9 mouse cellular contexts compared by ENCODE assay signal in genomic region chr11:95842953-95843352, GRCm38 (mm10). TPM values are rescaled to one million over a fixed set of nuclear protein-coding genes. Genes with fewer than 3 reads are reported as not detected.
DNase-seq lines count a peak whose midpoint lies in the region; ATAC-seq and TF ChIP-seq lines count a peak whose summit lies in the region.
"Had no signal": no experiment of that assay in that cellular context is flagged by ENCODE, and none has a peak within 500 bp of the region (broad histone marks: within the 10 kb centered on the region; RNA-seq: fewer than 3 reads in every experiment).

No protein-coding gene starts in this region.

- no peak for TF ChIP-seq RAD21 in CH12.LX (IDR thresholded peaks at IDR 0.05; ENCODE audit: low read depth, low read length)

- DNase-seq in heart, postnatal 10 days: no peak
- DNase-seq in CH12.LX (ENCODE audit: extremely low read depth): no peak
- no peak for DNase-seq in frontal cortex, adult 2 months (ENCODE audit: extremely low spot score in 1 of 2, low spot score in 1 of 2)
- no peak for DNase-seq in testis, postnatal 14 days (ENCODE audit: low spot score)
- DNase-seq in left cerebral cortex, adult 18-20 months (ENCODE audit: low spot score in 2 of 2): no peak

- peak overlapping the region; percentile 80 for H3K27ac ChIP-seq in heart, embryonic 15.5 days
- H3K27ac ChIP-seq in CH12.LX (ENCODE audit: insufficient read depth, low read depth): peak overlapping the region; percentile 86
- H3K27ac ChIP-seq in liver, embryonic 16.5 days (ENCODE audit: low read length): peak overlapping the region; percentile 61
- H3K27ac ChIP-seq: layer of hippocampus, adult 2 months had no signal

- dilution Hi-C loops in CH12.LX (cut with MboI; ENCODE audit: extremely low pct_ligation_motif_present, extremely low pct_unique_long_range_greater_than_20kb, low sequenced_read_pairs): no loop called here

- H3K4me3 ChIP-seq in heart, embryonic 15.5 days: peak overlapping the region; percentile 46
- peak overlapping the region; percentile 67 to 98 (median 77) for H3K4me3 ChIP-seq in CH12.LX (replicated peaks in 1 of 3; ENCODE audit: low read depth in 2 of 3, low read length in 2 of 3, poor library complexity in 1 of 3)
- peak overlapping the region; percentile 14; the same call in 1 of the 2 replicates for H3K4me3 ChIP-seq in liver, embryonic 16.5 days (ENCODE audit: low read depth, low read length)
- H3K4me3 ChIP-seq: layer of hippocampus, adult 2 months had no signal

- no peaks in the 10 kb centered on the region for H3K36me3 ChIP-seq in heart, embryonic 15.5 days
- peaks cover 11 to 12% of the 10 kb centered on the region in 2 experiments for H3K36me3 ChIP-seq in CH12.LX (replicated peaks in 1 of 2; ENCODE audit: control insufficient read depth in 1 of 2, insufficient read depth in 1 of 2, low read length in 1 of 2)
- H3K36me3 ChIP-seq in liver, embryonic 16.5 days (ENCODE audit: control insufficient read depth, insufficient read depth): no peaks in the 10 kb centered on the region

- H3K4me1 ChIP-seq in heart, embryonic 15.5 days (replicated peaks): peaks cover 2% of the 10 kb centered on the region; the same call in 1 of the 2 replicates
- peaks cover 41 to 68% of the 10 kb centered on the region in 2 experiments for H3K4me1 ChIP-seq in CH12.LX (ENCODE audit: control insufficient read depth in 1 of 2, insufficient read depth in 2 of 2)
- peaks cover 19% of the 10 kb centered on the region for H3K4me1 ChIP-seq in liver, embryonic 16.5 days (ENCODE audit: control insufficient read depth, low read depth, low read length)

- WGBS in heart, embryonic 15.5 days: 45% methylated on average over 5 of the region's 5 CpGs
- 37% methylated on average over 5 of the region's 5 CpGs for WGBS in liver, embryonic 16.5 days (ENCODE audit: insufficient replicate concordance)

- 0 out of 2 replicates have a peak, but pooled peaks cover 7% of the 10 kb centered on the region for H3K27me3 ChIP-seq in heart, embryonic 15.5 days
- H3K27me3 ChIP-seq in CH12.LX (replicated peaks): no peaks in the 10 kb centered on the region
- H3K27me3 ChIP-seq in liver, embryonic 16.5 days (ENCODE audit: control insufficient read depth, insufficient read depth, low read depth, low read length): no peaks in the 10 kb centered on the region

- H3K79me2 ChIP-seq in CH12.LX (replicated peaks; ENCODE audit: control insufficient read depth, extremely low read depth, insufficient read depth, poor library complexity, severe bottlenecking): peaks cover 26% of the 10 kb centered on the region

- H3K4me2 ChIP-seq in heart, embryonic 15.5 days: peak overlapping the region; percentile 47
- peak overlapping the region; percentile 59 for H3K4me2 ChIP-seq in CH12.LX (ENCODE audit: insufficient read depth, low read depth, poor library complexity, severe bottlenecking)
- peak overlapping the region; percentile 46 for H3K4me2 ChIP-seq in liver, embryonic 16.5 days (ENCODE audit: low read depth, low read length)

- in situ Hi-C loops in CH12.LX (cut with MboI; ENCODE audit: low pct_ligation_motif_present, low pct_unique_long_range_greater_than_20kb, low sequenced_read_pairs): no loop called here

- TF ChIP-seq POLR2A in CH12.LX (IDR thresholded peaks at IDR 0.05; ENCODE audit: low read depth, low read length): 0 out of 2 replicates have a peak, but pooled peaks have one; percentile 15

- TF ChIP-seq EP300 in CH12.LX (IDR thresholded peaks at IDR 0.05; ENCODE audit: low read length): no peak

- TF ChIP-seq CTCF in CH12.LX (conservative IDR thresholded peaks at IDR 0.05 in 1 of 2, IDR thresholded peaks at IDR 0.05 in 1 of 2; ENCODE audit: low read depth in 2 of 2, low read length in 2 of 2): no peak

- no peak overlapping the region for H3K9ac ChIP-seq in heart, embryonic 15.5 days
- peak overlapping the region; percentile 76 for H3K9ac ChIP-seq in CH12.LX (ENCODE audit: insufficient read depth, low read depth)
- H3K9ac ChIP-seq in liver, embryonic 16.5 days (ENCODE audit: low read depth, low read length): no peak overlapping the region

- intact Hi-C loops in heart, postnatal 10 days (cut with DNase I): no loop called here

- ATAC-seq in heart, embryonic 15.5 days (replicated peaks; ENCODE audit: insufficient number of reproducible peaks, insufficient read depth, low FRiP score, low read depth): 0 out of 2 replicates have a peak, but pooled peaks have one; percentile 25
- peak; percentile 50 for ATAC-seq in common myeloid progenitor, adult 5-6 weeks (replicated peaks; ENCODE audit: low read depth, poor library complexity, severe bottlenecking)
- ATAC-seq in liver, embryonic 16.5 days (ENCODE audit: low read depth): peak; percentile 23; the same call in 1 of the 2 replicates

- H3K9me3 ChIP-seq in heart, embryonic 15.5 days (replicated peaks): no peaks in the 10 kb centered on the region
- H3K9me3 ChIP-seq in CH12.LX (replicated peaks; ENCODE audit: low read length): peaks cover 1% of the 10 kb centered on the region
- H3K9me3 ChIP-seq in liver, embryonic 16.5 days (replicated peaks; ENCODE audit: control insufficient read depth, low read length): no peaks in the 10 kb centered on the region

TF ChIP-seq in CH12.LX, 34 proteins besides CTCF, POLR2A, EP300 and RAD21:
- TF ChIP-seq IRF4 (IDR thresholded peaks at IDR 0.05; ENCODE audit: low read depth, low read length) (no peak), NELFE (IDR thresholded peaks at IDR 0.05; ENCODE audit: low read depth, low read length) (no peak), USF2 (conservative IDR thresholded peaks at IDR 0.05; ENCODE audit: low read depth, low read length) (no peak), MAZ (IDR thresholded peaks at IDR 0.05; ENCODE audit: low read depth, low read length) (no peak)
TF ChIP-seq in CH12.LX: peak in this region for 0.

RNA-seq across cellular contexts. Expression of gene Abi3, which starts 0.7 kb away (rescaled TPM):
- polyA plus RNA-seq in heart, embryonic 15.5 days (2015; fragmentation: Nextera tagmentation; extraction: Ambion mirVana): 13.0 and 22.0 TPM in 2 replicates
- 10 to 100 TPM; 16.2 to 21.1 TPM for total RNA-seq in heart, postnatal 10 days (2021)
- 31.4 and 33.5 TPM in 2 replicates for total RNA-seq in CH12.LX (2012; rRNA removed)
- total RNA-seq in CH12.LX (2014; rRNA removed): 24.4 and 25.9 TPM in 2 replicates
- 54.9 and 74.5 TPM in 2 replicates for polyA plus RNA-seq in CH12.LX (2012; ENCODE audit: insufficient read length, low read depth)
- 5.9 TPM in 2 replicates for total RNA-seq in common myeloid progenitor, adult 5-6 weeks (2017)
- 5.3 and 7.6 TPM in 2 replicates for polyA plus RNA-seq in liver, embryonic 16.5 days (2015; fragmentation: Nextera tagmentation; extraction: Ambion mirVana)
- polyA plus RNA-seq in frontal cortex, adult 2 months (2012; rRNA removed): 9.6 and 11.2 TPM in 2 replicates
- total RNA-seq in left cerebral cortex, adult 18-20 months (2021): 1 to 10 TPM; 7.3 to 8.0 TPM

RNA-seq across cellular contexts. Expression of gene Gngt2, which starts 5.9 kb away (rescaled TPM):
- polyA plus RNA-seq in heart, embryonic 15.5 days (2015; fragmentation: Nextera tagmentation; extraction: Ambion mirVana): 29.4 and 31.8 TPM in 2 replicates
- total RNA-seq in heart, postnatal 10 days (2021): 10 to 100 TPM; 24.7 to 26.0 TPM
- 133 and 143 TPM in 2 replicates for total RNA-seq in CH12.LX (2012; rRNA removed)
- total RNA-seq in CH12.LX (2014; rRNA removed): 157 and 162 TPM in 2 replicates
- 136 and 140 TPM in 2 replicates for polyA plus RNA-seq in CH12.LX (2012; ENCODE audit: insufficient read length, low read depth)
- 2.6 and 10.2 TPM in 2 replicates for total RNA-seq in common myeloid progenitor, adult 5-6 weeks (2017)
- polyA plus RNA-seq in liver, embryonic 16.5 days (2015; fragmentation: Nextera tagmentation; extraction: Ambion mirVana): 21.1 and 23.2 TPM in 2 replicates
- polyA plus RNA-seq in frontal cortex, adult 2 months (2012; rRNA removed): 7.2 and 9.4 TPM in 2 replicates
- 1 to 10 TPM; 2.8 to 4.5 TPM for total RNA-seq in left cerebral cortex, adult 18-20 months (2021)

RNA-seq across cellular contexts. Expression of gene Phospho1, which starts 18.7 kb away (rescaled TPM):
- polyA plus RNA-seq in heart, embryonic 15.5 days (2015; fragmentation: Nextera tagmentation; extraction: Ambion mirVana): 4.5 and 5.3 TPM in 2 replicates
- 100 to 1,000 TPM; 129 to 148 TPM for total RNA-seq in heart, postnatal 10 days (2021)
- total RNA-seq in CH12.LX (2012; rRNA removed) (0.46 and 1.3 TPM in 2 replicates), CH12.LX (2014; rRNA removed) (not detected in 2 replicates)
- polyA plus RNA-seq in CH12.LX (2012; ENCODE audit: insufficient read length, low read depth): 0.97 and 6.0 TPM in 2 replicates
- total RNA-seq in common myeloid progenitor, adult 5-6 weeks (2017): 0.37 and 1.4 TPM in 2 replicates
- 6.5 and 7.7 TPM in 2 replicates for polyA plus RNA-seq in liver, embryonic 16.5 days (2015; fragmentation: Nextera tagmentation; extraction: Ambion mirVana)
- polyA plus RNA-seq in frontal cortex, adult 2 months (2012; rRNA removed): 68.7 and 70.4 TPM in 2 replicates
- total RNA-seq in left cerebral cortex, adult 18-20 months (2021): 10 to 100 TPM; 65.2 to 87.4 TPM

Comparison
In these comparisons a context has a peak if more than half of its experiments do, and no peak if none do; other contexts are left out.
1. H3K4me3 ChIP-seq: peak in every context shown above with its lines; median percentile 77 in CH12.LX; 46 in heart, embryonic 15.5 days; 14 in liver, embryonic 16.5 days.
2. RNA of gene Gngt2, which starts 5.9 kb away (total RNA-seq): 133 to 162 TPM in CH12.LX; 24.7 to 26.0 TPM in heart, postnatal 10 days, 2.8 to 4.5 TPM in left cerebral cortex, adult 18-20 months and 2.6 to 10.2 TPM in common myeloid progenitor, adult 5-6 weeks; every median in the first group is over 4 times any median in the second.
3. RNA of gene Phospho1, which starts 18.7 kb away (total RNA-seq): 129 to 148 TPM in heart, postnatal 10 days and 65.2 to 87.4 TPM in left cerebral cortex, adult 18-20 months; 0.46 to 1.3 TPM in CH12.LX and 0.37 to 1.4 TPM in common myeloid progenitor, adult 5-6 weeks; every median in the first group is over 10 times any median in the second.
4. Peak in every context shown above with its lines, with median percentiles within 50 percentile points of each other: ATAC-seq, H3K27ac ChIP-seq and H3K4me2 ChIP-seq.